Mouse (Mus musculus) neural tube, embryonic 12.5 days (tissue): ENCODE data around the gene Dpysl4. TPM values are rescaled to one million over a fixed set of nuclear protein-coding genes. Genes with fewer than 3 reads are reported as not detected.

Experiments used
- polyA plus RNA-seq: library from polyadenylated mRNA; unstranded; fragments of >200 nt; fragmentation: Nextera tagmentation; extraction: Ambion mirVana; gene quantifications from 2 replicates; pipeline ENCODE4 v1.2.1, GENCODE M21; 2016

Gene Dpysl4
- polyA plus RNA-seq, 1 experiment from 2014 or later = 434 TPM

Other genes with a start within 250 kb of the Dpysl4 start
- gene Ppp2r2d, start 239.9 kb upstream of the Dpysl4 start, polyA plus RNA-seq = 75.1 and 81.4 TPM in 2 replicates
- gene Mapk1ip1, start 239.7 kb upstream of the Dpysl4 start, polyA plus RNA-seq = 20.0 and 20.1 TPM in 2 replicates
- gene Bnip3, start 176.5 kb upstream of the Dpysl4 start, polyA plus RNA-seq = 84.2 and 85.6 TPM in 2 replicates
- gene Jakmip3, start 145.3 kb upstream of the Dpysl4 start, polyA plus RNA-seq = 4.1 and 5.5 TPM in 2 replicates
- gene Lrrc27, start 127.0 kb downstream of the Dpysl4 start, polyA plus RNA-seq = 3.9 and 5.3 TPM in 2 replicates
- 1.2 and 2.0 TPM in 2 replicates for gene Stk32c, start 127.3 kb downstream of the Dpysl4 start, polyA plus RNA-seq
- gene Pwwp2b, start 162.5 kb downstream of the Dpysl4 start, polyA plus RNA-seq = 4.9 and 5.3 TPM in 2 replicates